Mouse (Mus musculus): Measurements from ENCODE around the gene Tmem132c.

- TF ChIP-seq POLR2A (IDR thresholded peaks at IDR 0.05; ENCODE audit: extremely low read depth, insufficient read depth, low read length) (no peak), CTCF (IDR thresholded peaks at IDR 0.05; ENCODE audit: low read depth, low read length) (no peak)
These were observed 319.5 kb downstream of the Tmem132c start for GRCm38 (mm10) chr5:127561086-127561485.
